Mouse (Mus musculus) lung, embryonic 16.5 days (tissue): ENCODE data around the gene Sidt2. TPM values are rescaled to one million over a fixed set of nuclear protein-coding genes. Genes with fewer than 3 reads are reported as not detected.
A peak's percentile ranks its signal among the peaks of the same experiment; 100 is the strongest.

ENCODE experiments used
- ATAC-seq: fragments of 200-750 bp; cut with Nextera tagmentation; 2 replicates; pipeline ENCODE4 v1.8.0; 2017; ENCODE audit warnings: low read depth, mild to moderate bottlenecking, moderate library complexity
- H3K27ac ChIP-seq: fragments of 300-500 bp; sonication (generic); 2 replicates; pipeline ENCODE4 v1.5.1; 2014; ENCODE audit warnings: mild to moderate bottlenecking, control low read depth, low read length
- H3K27me3 ChIP-seq: fragments of 300-500 bp; sonication (generic); 2 replicates; pipeline ENCODE4 v1.6.1; 2014; ENCODE audit warnings: low read depth, low read length, mixed read lengths; ENCODE audit not compliant: control insufficient read depth, insufficient read depth
- H3K36me3 ChIP-seq: fragments of 300-500 bp; sonication (generic); 2 replicates; pipeline ENCODE4 v1.6.1; 2014; ENCODE audit warnings: low read length; ENCODE audit not compliant: control insufficient read depth, insufficient read depth
- H3K4me1 ChIP-seq: fragments of 300-500 bp; sonication (generic); replicated peaks from 2 replicates; pipeline ENCODE4 v1.6.1; 2014; ENCODE audit warnings: low read length, mixed read lengths; ENCODE audit not compliant: control insufficient read depth, insufficient read depth
- H3K4me2 ChIP-seq: fragments of 300-500 bp; sonication (generic); 2 replicates; pipeline ENCODE4 v1.6.1; 2014; ENCODE audit warnings: low read depth, low read length, control low read depth
- H3K4me3 ChIP-seq: fragments of 300-500 bp; sonication (generic); 2 replicates; pipeline ENCODE4 v1.5.1; 2014; ENCODE audit warnings: mild to moderate bottlenecking, low read length, control low read depth
- H3K9ac ChIP-seq: fragments of 300-500 bp; sonication (generic); 2 replicates; pipeline ENCODE4 v1.6.1; 2014; ENCODE audit warnings: low read length, control low read depth
- H3K9me3 ChIP-seq: fragments of 300-500 bp; sonication (generic); 2 replicates; pipeline ENCODE4 v1.6.1; 2016; ENCODE audit warnings: low read length; ENCODE audit not compliant: control insufficient read depth
- WGBS: fragments of 180-500 bp; shearing (Covaris S2); extraction: QIAGEN DNeasy Blood & Tissue Kit; methylation state at CpG from one replicate; pipeline ENCODE4 v1.1.7; 2014; 5-methylcytosine and 5-hydroxymethylcytosine counted together
- polyA plus RNA-seq: library from polyadenylated mRNA; unstranded; fragments of >200 nt; fragmentation: Nextera tagmentation; extraction: Ambion mirVana; gene quantifications from 2 replicates; pipeline ENCODE4 v1.2.1, GENCODE M21; 2015

Sidt2 gene
- polyA plus RNA-seq, 1 experiment from 2014 or later: 33.6 TPM

GRCm38 (mm10) chr9:45942916-45943315 is 12.1 kb downstream of the Sidt2 start:
- H3K36me3 ChIP-seq: peaks cover 39% of the 10 kb centered on the region
- no peaks in the 10 kb centered on the region for H3K9me3 ChIP-seq
- no peaks in the 10 kb centered on the region for H3K27me3 ChIP-seq
- H3K27ac ChIP-seq: no peak overlapping the region
- 88% methylated on average over 8 of the region's 8 CpGs for WGBS
- ATAC-seq: no peak
- H3K4me1 ChIP-seq: no peaks in the 10 kb centered on the region
- no peak overlapping the region for H3K4me3 ChIP-seq
- H3K9ac ChIP-seq: no peak overlapping the region
- H3K4me2 ChIP-seq: no peak overlapping the region

DNA sequence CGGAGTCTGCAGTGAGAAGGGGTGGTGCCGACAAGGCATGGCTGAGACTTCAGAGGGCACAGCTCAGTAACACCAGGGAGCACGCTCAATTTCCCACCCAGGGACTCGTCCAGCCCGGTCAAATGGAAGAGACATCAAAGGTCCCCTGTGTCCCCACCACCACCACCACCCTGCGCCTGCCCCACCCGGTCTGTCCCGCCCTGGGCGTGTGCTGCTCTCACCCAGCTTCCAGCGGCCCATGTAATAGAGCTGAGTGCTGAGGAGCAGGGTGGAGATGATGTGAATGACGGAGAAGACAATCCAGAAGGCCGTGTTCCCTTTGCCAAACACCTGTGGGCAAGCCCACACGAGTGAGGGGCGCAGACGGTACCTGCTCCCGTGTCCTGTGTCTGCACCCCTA is 12.6 kb downstream of the Sidt2 start:
- H3K36me3 ChIP-seq: peaks cover 39% of the 10 kb centered on the region
- H3K27ac ChIP-seq: no peak overlapping the region
- 93% methylated on average over 16 of the region's 16 CpGs for WGBS
- H3K4me1 ChIP-seq: no peaks in the 10 kb centered on the region
- no peak overlapping the region for H3K9ac ChIP-seq
- H3K27me3 ChIP-seq: no peaks in the 10 kb centered on the region
- H3K4me3 ChIP-seq: no peak overlapping the region
- ATAC-seq: no peak
- no peaks in the 10 kb centered on the region for H3K9me3 ChIP-seq
- H3K4me2 ChIP-seq: no peak overlapping the region

DNA sequence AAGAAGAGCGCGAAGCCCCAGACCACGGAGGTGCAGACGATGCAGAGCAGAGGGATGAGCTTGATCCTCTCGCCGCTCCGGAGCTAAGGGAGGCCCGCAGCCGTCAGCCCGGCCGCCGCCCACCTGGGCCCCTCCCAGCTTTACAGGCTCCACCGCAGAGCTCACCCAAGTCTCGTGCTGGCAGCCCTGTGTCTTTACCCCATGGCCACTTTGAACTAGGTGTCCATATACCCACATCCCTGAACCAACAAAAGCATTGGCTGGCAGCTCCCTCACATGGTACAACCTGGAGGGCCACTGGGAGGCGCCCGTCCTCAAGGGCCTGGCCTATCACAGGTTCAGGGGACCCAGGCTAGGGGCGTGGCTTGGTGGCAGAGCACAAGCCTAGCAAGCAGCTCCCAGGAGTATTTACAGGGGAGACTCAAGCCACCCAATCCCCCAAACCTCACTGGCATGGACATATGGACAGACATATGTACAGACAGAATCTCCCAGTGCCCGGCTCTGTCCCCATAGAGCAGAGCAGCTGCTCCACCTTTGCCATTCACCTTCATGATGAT is 13.6 kb downstream of the Sidt2 start:
- Histone ChIP-seq H3K4me1 (peaks cover under 1% of the 10 kb centered on the region), H3K4me3 (no peak overlapping the region), H3K9me3 (no peaks in the 10 kb centered on the region), H3K27ac (no peak overlapping the region), H3K4me2 (no peak overlapping the region), H3K27me3 (no peaks in the 10 kb centered on the region), H3K9ac (no peak overlapping the region), H3K36me3 (peaks cover 39% of the 10 kb centered on the region)
- no peak for ATAC-seq
- 62% methylated on average over 18 of the region's 18 CpGs for WGBS

GRCm38 (mm10) chr9:45939794-45940193 is 15.3 kb downstream of the Sidt2 start:
- no peaks in the 10 kb centered on the region for H3K9me3 ChIP-seq
- WGBS: 89% methylated on average over 6 of the region's 6 CpGs
- H3K27ac ChIP-seq: no peak overlapping the region
- no peak for ATAC-seq
- no peaks in the 10 kb centered on the region for H3K27me3 ChIP-seq
- peaks cover 9% of the 10 kb centered on the region for H3K4me1 ChIP-seq
- H3K9ac ChIP-seq: no peak overlapping the region
- no peak overlapping the region for H3K4me3 ChIP-seq
- H3K36me3 ChIP-seq: peaks cover 29% of the 10 kb centered on the region
- no peak overlapping the region for H3K4me2 ChIP-seq

DNA sequence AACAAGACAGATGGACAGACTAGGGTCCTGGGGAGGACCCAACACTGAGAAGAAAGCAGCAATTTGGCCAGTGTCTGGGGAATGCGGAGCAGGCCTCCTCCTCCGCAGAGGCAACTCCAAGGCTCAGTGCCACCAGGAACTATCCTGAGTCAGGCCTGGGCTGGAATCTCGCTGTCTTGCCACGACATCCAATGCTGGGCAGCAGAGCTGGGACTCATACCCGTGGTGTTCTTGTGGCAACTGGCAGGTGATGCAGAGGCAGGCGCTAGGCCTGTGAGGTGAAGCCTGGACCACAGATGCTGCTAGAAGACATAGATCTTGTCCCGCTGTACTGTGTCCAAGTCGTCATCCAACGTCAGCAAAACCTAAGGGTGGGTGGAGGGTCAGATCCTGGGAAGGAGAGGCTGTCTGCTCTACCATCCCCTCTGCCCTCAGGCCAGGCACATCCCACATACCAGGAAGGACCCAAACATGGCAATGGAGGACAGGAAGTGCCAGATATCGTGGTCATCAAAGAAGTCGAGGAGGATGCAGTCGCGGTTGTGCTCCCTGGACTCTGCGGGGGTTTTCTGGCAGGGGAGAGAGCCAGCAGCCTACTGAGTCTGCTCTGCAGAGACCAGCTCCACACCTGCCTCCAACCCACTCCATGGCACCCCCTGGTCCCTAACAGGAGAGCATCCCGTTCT is 16.0 kb downstream of the Sidt2 start:
- Histone ChIP-seq H3K9me3 (no peaks in the 10 kb centered on the region), H3K9ac (no peak overlapping the region), H3K4me2 (no peak overlapping the region), H3K4me1 (peaks cover 9% of the 10 kb centered on the region), H3K27me3 (no peaks in the 10 kb centered on the region), H3K36me3 (peaks cover 22% of the 10 kb centered on the region), H3K4me3 (no peak overlapping the region), H3K27ac (no peak overlapping the region)
- WGBS: 87% methylated on average over 15 of the region's 15 CpGs
- ATAC-seq: no peak

DNA sequence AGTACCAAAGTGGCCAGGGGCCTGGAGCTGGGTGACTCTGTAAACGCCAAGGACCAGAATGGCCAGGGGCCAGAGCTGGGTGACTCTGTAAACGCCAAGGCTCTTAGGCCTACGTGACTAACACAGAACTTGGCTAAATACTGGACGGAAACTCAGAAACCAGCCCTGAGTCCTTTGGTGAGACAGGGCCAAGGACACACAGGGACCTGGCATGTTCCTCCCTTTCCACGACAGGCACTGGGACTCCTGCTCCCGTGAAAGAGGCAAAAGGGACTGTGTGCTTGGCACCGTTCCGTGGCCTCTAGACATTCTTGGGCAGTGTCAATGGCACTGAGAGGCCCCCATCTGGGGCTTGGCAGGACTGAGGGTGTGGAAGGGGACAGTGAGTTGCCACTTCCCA is 17.0 kb downstream of the Sidt2 start:
- H3K4me1 ChIP-seq: peaks cover 13% of the 10 kb centered on the region
- 80% methylated on average over 8 of the region's 8 CpGs for WGBS
- no peak overlapping the region for H3K9ac ChIP-seq
- H3K27ac ChIP-seq: no peak overlapping the region
- ATAC-seq: no peak
- H3K36me3 ChIP-seq: peaks cover 15% of the 10 kb centered on the region
- no peaks in the 10 kb centered on the region for H3K27me3 ChIP-seq
- no peak overlapping the region for H3K4me3 ChIP-seq
- H3K9me3 ChIP-seq: no peaks in the 10 kb centered on the region
- H3K4me2 ChIP-seq: no peak overlapping the region

GRCm38 (mm10) chr9:45936883-45937282 is 18.2 kb downstream of the Sidt2 start:
- H3K9ac ChIP-seq: no peak overlapping the region

DNA sequence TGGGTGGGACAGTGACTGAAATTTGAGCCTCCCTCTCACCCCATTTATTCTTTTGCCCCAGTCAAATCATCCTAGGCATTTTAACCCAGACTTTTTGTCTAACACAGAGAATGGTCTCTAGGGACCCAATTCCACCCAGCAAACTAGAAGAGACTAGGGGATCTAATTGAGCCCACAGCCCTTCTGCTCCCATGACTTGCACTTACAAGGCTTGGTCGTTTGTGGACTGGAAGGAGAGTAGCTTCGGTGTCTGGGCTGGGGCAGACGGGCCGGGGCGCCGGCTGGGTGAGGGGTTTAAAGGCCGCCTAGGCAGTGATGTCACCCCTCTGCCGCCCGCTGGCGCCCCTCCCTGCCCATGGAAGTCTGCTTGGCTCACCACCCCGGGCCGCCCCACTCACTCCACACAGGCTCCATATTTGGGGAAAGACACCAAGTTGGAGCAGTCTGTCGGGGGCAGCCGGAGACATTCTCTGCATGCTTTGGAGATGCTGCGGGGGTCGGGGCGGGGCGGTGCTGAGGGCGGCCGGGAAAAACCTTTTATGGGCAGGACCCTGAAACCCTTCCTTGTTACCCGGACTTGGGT is 19.3 kb downstream of the Sidt2 start, which contains the start of gene Tagln:
Tagln (minus strand) TSS at position 431 of the 583 bp plus-strand sequence.
- H3K4me3 ChIP-seq: peak within 1 kb of the TSS; percentile 34
- WGBS: 2% methylated on average over 21 of the region's 21 CpGs

More at GRCm38 (mm10) chr9:45936883-45937282, 18.2 kb downstream of the Sidt2 start:
- peaks cover 24% of the 10 kb centered on the region for H3K4me1 ChIP-seq
- peak overlapping the region; percentile 60; the same call in 1 of the 2 replicates for H3K27ac ChIP-seq
- H3K4me3 ChIP-seq: no peak overlapping the region
- H3K36me3 ChIP-seq: peaks cover 6% of the 10 kb centered on the region
- H3K27me3 ChIP-seq: no peaks in the 10 kb centered on the region
- H3K9me3 ChIP-seq: no peaks in the 10 kb centered on the region
- WGBS: 11% methylated on average over 3 of the region's 3 CpGs
- no peak overlapping the region for H3K4me2 ChIP-seq
- peak; percentile 69 for ATAC-seq

DNA sequence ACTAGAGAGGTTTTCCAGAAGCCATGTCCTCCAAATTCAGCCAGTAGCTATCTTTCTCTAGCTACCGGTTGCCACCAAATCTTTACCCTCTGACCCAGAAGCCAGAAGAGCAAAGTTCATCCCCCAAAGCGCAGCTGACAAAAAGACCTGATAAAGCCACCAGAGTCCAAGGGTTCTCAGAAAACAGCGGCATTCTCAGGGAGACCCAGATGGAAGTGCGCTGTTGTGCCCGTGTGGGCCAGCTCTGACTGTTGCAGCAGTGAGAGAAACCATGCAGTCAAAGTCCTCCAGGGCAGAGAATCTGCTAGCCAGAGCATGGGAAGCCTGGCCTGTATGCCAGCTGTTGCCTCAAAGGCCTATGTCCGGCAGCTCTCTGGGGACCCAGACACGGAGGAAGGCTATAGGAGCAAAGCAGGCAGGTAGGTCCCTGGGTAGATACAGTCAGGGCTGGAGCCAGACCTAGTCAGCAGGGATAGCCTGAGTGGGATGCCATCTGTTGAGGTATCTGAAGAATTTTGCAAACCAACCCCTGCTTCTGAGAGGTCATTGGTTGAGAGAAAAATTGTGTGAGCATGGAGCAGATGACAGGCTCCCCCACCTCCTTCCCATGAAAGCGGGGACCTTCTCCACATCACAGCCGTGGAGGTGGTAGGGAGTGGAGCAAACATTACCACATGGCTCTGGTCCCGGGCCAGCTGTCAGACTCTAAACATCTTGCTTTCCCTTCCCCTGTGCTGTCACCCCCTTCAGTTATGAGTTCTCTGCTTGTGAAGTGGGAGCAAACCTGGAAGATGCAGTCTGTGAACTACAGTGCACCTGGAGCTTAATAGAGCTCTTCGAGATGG is 22.3 kb downstream of the Sidt2 start:
- H3K27me3 ChIP-seq: no peaks in the 10 kb centered on the region
- 55% methylated on average over 11 of the region's 11 CpGs for WGBS
- H3K9ac ChIP-seq: peak overlapping the region; percentile 31; the same call in 1 of the 2 replicates
- H3K4me1 ChIP-seq: peaks cover 31% of the 10 kb centered on the region
- H3K9me3 ChIP-seq: no peaks in the 10 kb centered on the region
- peaks cover 7% of the 10 kb centered on the region; the same call in 1 of the 2 replicates for H3K36me3 ChIP-seq
- ATAC-seq: no peak
- H3K27ac ChIP-seq: peak overlapping the region; percentile 60
- H3K4me2 ChIP-seq: peak overlapping the region; percentile 25
- no peak overlapping the region for H3K4me3 ChIP-seq

More for the DNA sequence above, 19.3 kb downstream of the Sidt2 start, which contains the start of gene Tagln:
- ATAC-seq: peak; percentile 78
- Histone ChIP-seq H3K36me3 (peaks cover 8% of the 10 kb centered on the region), H3K9ac (peak within 1 kb of the TSS; percentile 53; the same call in 1 of the 2 replicates), H3K4me2 (peak within 1 kb of the TSS; percentile 52), H3K9me3 (no peaks in the 10 kb centered on the region), H3K4me1 (peaks cover 31% of the 10 kb centered on the region), H3K27me3 (no peaks in the 10 kb centered on the region), H3K27ac (peak within 1 kb of the TSS; percentile 60)
